Mouse (Mus musculus) ZHBTc4 (cell line): Measurements from ENCODE around the gene Dlgap5.

Source experiments
- DNase-seq: peaks from one replicate; pipeline ENCODE4 v3.0.0-alpha.2; 2011; ENCODE audit warnings: low read depth, low spot score

Gene Dlgap5

DNA sequence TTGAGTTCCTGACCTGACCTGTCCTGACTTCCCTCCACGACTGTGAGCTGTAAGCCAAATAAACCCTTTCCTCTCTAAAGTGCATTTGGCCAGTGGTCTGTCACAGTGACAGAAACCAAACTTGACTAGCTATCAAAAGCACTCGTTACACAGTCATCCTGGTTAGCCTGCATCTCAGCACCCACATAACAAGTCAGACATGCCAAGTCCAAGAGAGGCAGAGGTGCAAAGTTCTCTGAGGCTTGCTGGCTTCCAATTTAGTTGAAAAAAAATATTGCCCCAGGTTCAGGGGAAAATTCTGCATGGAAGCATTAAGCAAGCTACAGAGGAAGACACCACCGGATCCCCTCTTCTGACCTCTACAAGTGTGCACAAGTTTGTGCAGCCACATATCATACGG is 65.0 kb downstream of the Dlgap5 start:
- no peak for DNase-seq

DNA sequence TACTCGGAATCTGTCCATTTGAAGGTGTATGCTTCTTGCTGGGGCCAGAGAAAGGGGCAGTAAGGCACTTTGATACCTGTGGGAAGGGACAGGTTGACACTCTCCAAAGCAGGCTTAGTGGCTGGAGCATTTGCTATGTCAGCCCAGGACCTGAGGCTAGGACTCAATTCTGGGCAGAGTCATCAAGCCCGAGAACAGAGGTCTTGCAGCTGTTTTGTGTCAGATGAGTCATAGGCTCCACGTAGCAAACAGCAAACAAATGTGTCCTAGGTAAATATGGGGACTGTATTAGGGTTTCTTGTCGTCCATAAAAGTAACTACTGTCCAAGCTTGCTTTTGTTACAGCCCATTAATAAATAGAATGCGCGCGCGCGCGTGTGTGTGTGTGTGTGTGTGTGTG is 65.9 kb downstream of the Dlgap5 start:
- no peak for DNase-seq

GRCm38 (mm10) chr14:47350974-47351373 is 67.2 kb downstream of the Dlgap5 start:
- DNase-seq = no peak

DNA sequence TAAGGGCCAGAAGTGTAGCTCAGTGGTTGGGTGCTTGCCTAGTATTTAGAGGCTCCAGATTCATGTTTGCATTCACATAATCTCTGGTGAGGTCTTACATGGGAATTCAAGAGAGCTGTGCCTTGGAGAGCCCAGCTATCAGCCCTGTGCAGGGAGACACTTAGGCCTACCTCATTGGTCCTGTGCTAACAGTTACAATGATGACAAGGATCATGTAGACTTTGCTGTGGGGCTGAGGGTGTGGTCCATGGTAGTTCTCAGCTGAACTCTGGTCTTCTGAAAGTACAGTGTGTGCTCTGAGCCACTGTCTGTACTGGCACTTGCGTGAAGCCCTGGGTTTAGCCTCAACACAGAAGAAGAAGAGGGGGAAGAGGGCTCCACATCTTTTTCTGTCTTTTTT is 71.5 kb downstream of the Dlgap5 start:
- DNase-seq = no peak

DNA sequence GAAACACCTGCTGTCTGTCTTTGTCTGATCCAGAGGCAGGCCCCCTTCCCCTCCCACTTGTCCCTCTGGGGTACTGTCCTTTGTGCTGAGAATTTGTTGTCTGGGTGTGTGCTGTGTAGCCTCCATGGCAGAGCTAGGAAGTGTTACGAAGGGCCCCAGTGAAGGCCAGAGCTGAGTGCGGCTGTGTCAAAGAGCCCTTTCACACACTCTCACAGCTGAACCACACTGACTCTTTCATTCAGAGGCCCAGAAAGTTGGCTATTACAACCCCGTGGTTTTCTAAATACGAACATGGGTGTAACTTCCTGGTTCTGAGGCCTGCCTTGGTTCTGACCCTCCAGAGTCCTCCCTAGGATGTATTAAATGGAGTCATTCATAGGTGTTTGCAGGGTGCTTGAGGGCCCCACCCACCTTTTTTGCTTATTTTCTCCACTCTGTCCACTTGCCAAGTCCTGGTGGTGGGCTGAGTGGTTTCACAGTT is 76.4 kb downstream of the Dlgap5 start:
- DNase-seq = peak; percentile 38

GRCm38 (mm10) chr14:47340231-47340925 is 77.8 kb downstream of the Dlgap5 start:
- no peak for DNase-seq
